Mouse (Mus musculus) heart, embryonic 10.5 days (tissue): ENCODE measurements around the gene Olfr1012. TPM values are rescaled to one million over a fixed set of nuclear protein-coding genes. Genes with fewer than 3 reads are reported as not detected.
"Not testable (repeated sequence)": the region's sequence is repeated elsewhere in the genome, so short reads cannot be mapped to it uniquely, and the experiment has no call there.

Experiments
- DNase-seq: peaks from one replicate; pipeline ENCODE4 v3.0.0-alpha.2; 2017; ENCODE audit warnings: low spot score
- H3K27ac ChIP-seq: fragments of 300-500 bp; sonication (generic); 2 replicates; pipeline ENCODE4 v1.5.1; 2016; ENCODE audit warnings: mild to moderate bottlenecking
- H3K27me3 ChIP-seq: fragments of 300-500 bp; sonication (generic); 2 replicates; pipeline ENCODE4 v1.6.1; 2016; ENCODE audit warnings: mild to moderate bottlenecking; ENCODE audit not compliant: poor library complexity, insufficient read depth, severe bottlenecking
- H3K36me3 ChIP-seq: fragments of 300-500 bp; sonication (generic); 2 replicates; pipeline ENCODE4 v1.6.1; 2016; ENCODE audit warnings: mild to moderate bottlenecking, moderate library complexity
- H3K4me1 ChIP-seq: fragments of 300-500 bp; sonication (generic); 2 replicates; pipeline ENCODE4 v1.6.1; 2016; ENCODE audit warnings: mild to moderate bottlenecking
- H3K4me3 ChIP-seq: fragments of 300-500 bp; sonication (generic); 2 replicates; pipeline ENCODE4 v1.5.1; 2016; ENCODE audit warnings: mild to moderate bottlenecking, moderate library complexity
- H3K9me3 ChIP-seq: fragments of 300-500 bp; sonication (generic); 2 replicates; pipeline ENCODE4 v1.6.1; 2016; ENCODE audit warnings: mild to moderate bottlenecking, moderate library complexity
- WGBS: fragments of 180-500 bp; shearing (Covaris S2); methylation state at CpG from one replicate; pipeline ENCODE4 v1.1.7; 2016; 5-methylcytosine and 5-hydroxymethylcytosine counted together
- polyA plus RNA-seq: library from polyadenylated mRNA; unstranded; fragments of >200 nt; fragmentation: Nextera tagmentation; extraction: Ambion mirVana; gene quantifications from 2 replicates; pipeline ENCODE4 v1.2.1, GENCODE M21; 2016

The Olfr1012 gene
- polyA plus RNA-seq, result not detected in 2 replicates

DNA sequence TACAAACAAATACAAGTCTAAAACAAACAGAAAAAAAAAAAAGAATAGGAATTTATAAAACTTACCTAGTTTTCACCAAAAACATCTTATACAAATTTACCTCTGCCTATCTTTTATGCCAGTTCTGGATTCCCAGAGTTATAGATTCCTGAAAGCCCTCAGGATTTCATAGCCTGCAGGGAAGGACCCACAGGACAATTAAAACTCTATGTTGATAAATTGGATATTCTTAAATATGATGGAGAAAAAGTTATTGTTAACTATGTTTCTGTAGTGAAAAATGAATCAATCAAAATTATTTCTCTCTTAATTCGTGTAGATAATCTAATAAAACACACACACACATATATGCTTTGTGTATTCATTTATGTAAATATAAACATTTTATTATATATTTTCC is at the start of gene Olfr1012:
Olfr1012 (minus strand) TSS at position 101 of the 400 bp plus-strand sequence.
- no peak within 1 kb of the TSS for H3K27ac ChIP-seq
- H3K4me3 ChIP-seq, result no peak within 1 kb of the TSS
- no peaks in the 10 kb centered on the region for H3K9me3 ChIP-seq
- 67% methylated on average over 1 of the region's 1 CpGs for WGBS
- H3K4me1 ChIP-seq, result no peaks in the 10 kb centered on the region
- H3K36me3 ChIP-seq, result no peaks in the 10 kb centered on the region
- no peak for DNase-seq
- H3K27me3 ChIP-seq, result no peaks in the 10 kb centered on the region

GRCm38 (mm10) chr2:85804501-85804900 is 41.9 kb upstream of the Olfr1012 start:
- no peaks in the 10 kb centered on the region for H3K36me3 ChIP-seq
- no peaks in the 10 kb centered on the region for H3K4me1 ChIP-seq
- no peak for DNase-seq
- no peaks in the 10 kb centered on the region for H3K27me3 ChIP-seq
- H3K4me3 ChIP-seq, result no peak overlapping the region
- no peak overlapping the region for H3K27ac ChIP-seq
- no peaks in the 10 kb centered on the region for H3K9me3 ChIP-seq
- WGBS, result 68% methylated on average over 4 of the region's 4 CpGs

DNA sequence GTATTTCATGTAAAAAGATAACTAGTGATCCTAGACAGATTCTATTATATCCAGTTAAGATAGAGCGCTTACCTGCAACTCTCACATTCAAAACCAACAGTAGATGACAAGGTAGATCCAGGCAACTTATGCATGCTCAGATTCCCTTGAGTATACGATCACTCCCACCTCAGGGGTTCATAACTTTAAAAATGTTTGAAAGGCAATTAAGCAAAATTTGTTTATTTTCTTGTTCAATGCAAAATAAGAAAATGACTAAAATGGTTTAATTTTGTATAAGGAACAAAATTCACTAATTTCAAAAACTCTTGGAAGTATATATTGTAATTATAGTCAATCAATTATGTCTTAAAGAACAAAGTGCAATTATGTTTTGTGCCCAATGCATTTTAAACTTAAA is 39.9 kb upstream of the Olfr1012 start, which contains the start of gene Olfr1016:
Olfr1016 (minus strand) TSS at position 101 of the 400 bp plus-strand sequence.
- Histone ChIP-seq H3K4me3 (no peak within 1 kb of the TSS), H3K27ac (no peak within 1 kb of the TSS), H3K27me3 (no peaks in the 10 kb centered on the region), H3K36me3 (no peaks in the 10 kb centered on the region), H3K4me1 (no peaks in the 10 kb centered on the region), H3K9me3 (no peaks in the 10 kb centered on the region)
- no peak for DNase-seq
- 84% methylated on average over 2 of the region's 2 CpGs for WGBS

DNA sequence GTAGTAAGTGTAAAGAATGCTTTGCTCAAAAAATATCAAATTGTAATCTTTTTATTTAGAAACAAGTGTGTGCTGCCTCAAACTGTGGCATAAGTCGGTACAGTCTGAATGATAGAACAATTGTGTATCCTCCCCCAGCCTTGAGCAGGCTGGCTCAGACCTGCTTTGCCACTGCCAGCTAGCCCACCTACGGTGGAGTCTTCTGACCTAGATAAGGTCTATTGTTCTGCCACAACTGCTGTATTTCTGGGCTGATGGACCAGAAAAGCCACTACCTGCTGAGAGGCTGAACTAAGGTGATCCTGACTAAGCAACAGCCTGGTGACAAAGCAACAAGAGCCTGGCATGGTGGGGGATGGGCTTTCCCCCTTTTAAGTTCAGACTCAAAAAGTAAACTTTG is 29.8 kb upstream of the Olfr1012 start:
- no peaks in the 10 kb centered on the region for H3K9me3 ChIP-seq
- H3K36me3 ChIP-seq, result no peaks in the 10 kb centered on the region
- H3K4me1 ChIP-seq, result no peaks in the 10 kb centered on the region
- 49% methylated on average over 2 of the region's 2 CpGs for WGBS
- no peaks in the 10 kb centered on the region for H3K27me3 ChIP-seq
- DNase-seq, result no peak
- H3K27ac ChIP-seq, result no peak overlapping the region
- no peak overlapping the region for H3K4me3 ChIP-seq

DNA sequence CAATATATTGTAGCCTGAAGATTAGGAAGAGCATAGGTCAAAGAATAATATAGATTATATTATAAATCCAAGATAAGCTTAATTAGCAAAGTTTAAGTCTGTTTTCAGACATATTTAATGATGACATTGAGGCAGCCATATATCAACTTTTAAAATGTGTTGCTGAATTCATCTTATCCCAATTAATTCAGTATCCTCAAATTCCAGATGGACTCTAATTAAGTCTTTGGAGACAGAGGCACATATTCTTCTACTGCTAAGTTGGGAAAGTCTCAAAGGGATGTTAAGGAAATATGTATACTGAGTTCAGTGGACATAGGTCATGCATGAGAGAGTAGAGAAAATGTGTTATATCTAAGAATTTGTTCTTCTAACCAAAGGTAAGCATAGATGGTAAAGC is 19.2 kb upstream of the Olfr1012 start, which contains the start of gene Olfr1015:
Olfr1015 (plus strand) TSS at position 301 of the 400 bp plus-strand sequence.
- Histone ChIP-seq H3K36me3 (no peaks in the 10 kb centered on the region), H3K4me3 (no peak within 1 kb of the TSS), H3K4me1 (no peaks in the 10 kb centered on the region), H3K9me3 (no peaks in the 10 kb centered on the region), H3K27me3 (no peaks in the 10 kb centered on the region), H3K27ac (no peak within 1 kb of the TSS)
- DNase-seq, result no peak

DNA sequence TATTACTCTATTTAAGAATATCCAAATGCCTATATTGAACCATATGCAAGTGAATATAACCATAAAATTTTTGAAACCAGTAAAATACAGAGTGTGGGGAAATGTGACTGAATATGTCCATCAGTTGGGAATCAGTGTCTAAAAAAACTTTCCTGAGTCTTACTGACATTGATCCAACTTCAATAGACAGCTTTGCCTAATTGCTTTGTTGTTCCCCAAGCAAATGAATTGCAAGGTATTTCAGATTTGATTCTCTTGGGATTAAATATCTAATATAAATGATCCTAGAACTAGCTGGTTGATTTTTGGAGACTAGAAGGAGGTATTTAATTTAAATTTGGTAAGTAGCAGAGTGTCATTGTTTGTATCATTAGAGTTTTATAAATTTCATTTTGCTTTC is 9.8 kb upstream of the Olfr1012 start, which contains the start of gene Olfr1014:
Olfr1014 (plus strand) TSS at position 301 of the 400 bp plus-strand sequence.
- Histone ChIP-seq H3K36me3 (no peaks in the 10 kb centered on the region), H3K4me1 (no peaks in the 10 kb centered on the region), H3K27ac (no peak within 1 kb of the TSS), H3K4me3 (no peak within 1 kb of the TSS), H3K9me3 (no peaks in the 10 kb centered on the region), H3K27me3 (no peaks in the 10 kb centered on the region)
- no peak for DNase-seq

DNA sequence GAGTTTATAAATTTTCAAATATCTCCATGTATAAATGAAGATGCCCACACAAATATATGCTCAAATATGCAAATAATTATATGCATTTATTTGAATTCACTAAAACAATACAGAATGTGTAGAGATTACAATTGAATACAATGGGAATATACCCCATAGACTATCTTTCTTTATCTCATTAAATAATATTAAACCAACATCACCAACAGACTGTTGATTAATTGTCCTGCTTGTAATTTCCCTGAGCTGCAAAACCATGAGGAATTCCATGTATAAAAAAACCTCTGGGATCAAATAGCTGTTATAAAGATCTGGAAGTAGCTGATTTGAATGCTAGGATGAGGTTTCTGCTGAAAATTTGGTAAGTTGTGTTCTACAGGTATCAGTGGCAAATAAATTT is 4.2 kb upstream of the Olfr1012 start, which contains the start of gene Olfr1013:
Olfr1013 (plus strand) TSS at position 301 of the 400 bp plus-strand sequence.
- Histone ChIP-seq H3K36me3 (no peaks in the 10 kb centered on the region), H3K27ac (no peak within 1 kb of the TSS), H3K9me3 (no peaks in the 10 kb centered on the region), H3K4me1 (no peaks in the 10 kb centered on the region), H3K27me3 (no peaks in the 10 kb centered on the region), H3K4me3 (no peak within 1 kb of the TSS)
- DNase-seq, result no peak

- H3K4me1 ChIP-seq, result no peaks in the 10 kb centered on the region
- no peaks in the 10 kb centered on the region for H3K9me3 ChIP-seq
- WGBS, result 77% methylated on average over 4 of the region's 4 CpGs
- no peak for DNase-seq
- H3K36me3 ChIP-seq, result no peaks in the 10 kb centered on the region
- no peak overlapping the region for H3K4me3 ChIP-seq
- no peak overlapping the region for H3K27ac ChIP-seq
- no peaks in the 10 kb centered on the region for H3K27me3 ChIP-seq
These were observed 8.7 kb downstream of the Olfr1012 start for GRCm38 (mm10) chr2:85753822-85754221.

DNA sequence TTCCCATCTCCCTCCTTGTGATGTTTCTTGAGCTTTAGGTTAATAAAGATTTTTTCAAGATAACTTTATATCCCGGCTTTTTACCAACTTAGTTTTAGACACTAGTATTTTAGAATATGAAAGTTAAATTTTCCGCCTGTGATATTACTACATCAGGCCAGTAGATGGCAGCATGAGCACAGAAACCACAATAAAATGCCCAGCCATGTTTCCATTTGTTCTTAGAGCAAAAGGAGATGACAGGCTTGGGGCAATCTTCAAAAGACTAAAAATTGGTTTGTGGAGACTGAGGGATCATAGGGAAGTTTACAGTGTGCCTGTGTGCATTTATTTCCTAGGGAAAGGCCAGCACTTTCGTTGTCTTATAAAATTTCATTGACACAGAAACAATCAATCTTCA is 36.8 kb downstream of the Olfr1012 start:
- no peak overlapping the region for H3K4me3 ChIP-seq
- WGBS, result 17% methylated on average over 3 of the region's 3 CpGs
- H3K9me3 ChIP-seq, result no peaks in the 10 kb centered on the region
- no peaks in the 10 kb centered on the region for H3K4me1 ChIP-seq
- no peak for DNase-seq
- no peaks in the 10 kb centered on the region for H3K36me3 ChIP-seq
- H3K27me3 ChIP-seq, result no peaks in the 10 kb centered on the region
- no peak overlapping the region for H3K27ac ChIP-seq

DNA sequence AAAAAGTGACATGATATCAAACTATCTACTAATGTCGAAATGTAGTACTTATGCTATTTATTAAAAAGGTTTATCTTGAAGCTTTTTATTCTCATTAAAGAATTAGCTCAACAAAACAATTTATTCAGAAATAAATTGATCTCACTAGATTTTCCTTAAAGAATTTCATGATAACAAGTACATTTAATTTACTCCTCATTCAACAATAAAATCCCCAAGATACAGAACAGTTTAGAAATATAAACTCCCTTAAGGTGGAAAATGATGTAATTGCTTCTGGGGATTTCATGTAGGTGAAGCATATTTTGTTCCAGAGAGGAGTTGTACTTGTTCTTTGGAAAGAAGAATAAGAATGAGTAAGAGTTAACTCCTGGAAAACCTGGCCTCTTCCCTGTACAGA is 47.4 kb downstream of the Olfr1012 start, which contains the start of gene Olfr1009:
Olfr1009 (plus strand) TSS at position 301 of the 400 bp plus-strand sequence.
- WGBS, result 70% methylated on average over 1 of the region's 1 CpGs
- no peaks in the 10 kb centered on the region for H3K27me3 ChIP-seq
- no peak within 1 kb of the TSS for H3K27ac ChIP-seq
- H3K36me3 ChIP-seq, result no peaks in the 10 kb centered on the region
- H3K9me3 ChIP-seq, result no peaks in the 10 kb centered on the region
- H3K4me1 ChIP-seq, result no peaks in the 10 kb centered on the region
- no peak within 1 kb of the TSS for H3K4me3 ChIP-seq
- no peak for DNase-seq

DNA sequence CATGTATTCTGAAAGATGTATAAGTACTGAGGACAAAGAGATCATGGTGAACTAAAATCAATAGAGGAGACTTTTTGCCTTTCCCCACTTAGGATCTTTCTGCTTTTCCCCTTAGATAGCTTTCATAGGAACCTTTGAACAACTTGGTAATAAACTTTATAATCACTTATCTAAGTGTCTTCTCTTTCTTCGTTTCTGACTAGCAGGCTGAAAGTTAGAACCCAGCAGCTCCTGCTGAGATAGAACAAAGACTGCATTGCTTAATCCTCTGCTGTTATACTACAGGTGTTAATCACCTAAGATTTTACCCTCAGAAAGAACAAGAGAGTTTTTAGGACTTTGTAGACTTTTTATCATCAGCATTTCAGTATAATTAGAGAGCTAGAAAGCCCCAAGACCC is 51.4 kb downstream of the Olfr1012 start:
- Histone ChIP-seq H3K36me3 (no peaks in the 10 kb centered on the region), H3K27me3 (no peaks in the 10 kb centered on the region), H3K9me3 (no peaks in the 10 kb centered on the region), H3K27ac (no peak overlapping the region), H3K4me1 (no peaks in the 10 kb centered on the region), H3K4me3 (no peak overlapping the region)
- whole genome bisulfite sequencing, result 35% methylated on average over 1 of the region's 1 CpGs
- no peak for DNase-seq

DNA sequence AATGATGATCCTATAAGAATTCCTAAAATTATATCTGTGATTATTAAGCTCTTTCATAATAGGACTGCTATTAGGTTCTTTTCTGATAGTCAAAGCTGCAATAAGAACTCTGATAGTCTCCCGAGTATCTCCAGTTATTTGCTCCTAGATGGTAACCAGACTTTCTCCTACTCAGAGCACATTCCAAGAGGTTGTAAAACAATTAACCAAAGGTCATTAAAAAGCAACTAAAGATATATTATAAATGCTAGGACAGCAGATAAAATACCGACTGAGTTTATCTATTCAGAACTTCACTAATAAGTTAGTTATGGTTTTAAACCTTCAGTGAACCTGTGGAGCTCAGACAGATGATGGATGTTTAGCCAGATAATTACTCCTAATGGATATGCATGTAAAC is 51.9 kb downstream of the Olfr1012 start:
- H3K4me3 ChIP-seq, H3K9me3 ChIP-seq, H3K27me3 ChIP-seq, H3K27ac ChIP-seq, H3K36me3 ChIP-seq, H3K4me1 ChIP-seq, DNase-seq: not testable (repeated sequence)
- 74% methylated on average over 2 of the region's 2 CpGs for WGBS
